Mouse (Mus musculus): Measurements from ENCODE around the gene Fbxo46.

DNA sequence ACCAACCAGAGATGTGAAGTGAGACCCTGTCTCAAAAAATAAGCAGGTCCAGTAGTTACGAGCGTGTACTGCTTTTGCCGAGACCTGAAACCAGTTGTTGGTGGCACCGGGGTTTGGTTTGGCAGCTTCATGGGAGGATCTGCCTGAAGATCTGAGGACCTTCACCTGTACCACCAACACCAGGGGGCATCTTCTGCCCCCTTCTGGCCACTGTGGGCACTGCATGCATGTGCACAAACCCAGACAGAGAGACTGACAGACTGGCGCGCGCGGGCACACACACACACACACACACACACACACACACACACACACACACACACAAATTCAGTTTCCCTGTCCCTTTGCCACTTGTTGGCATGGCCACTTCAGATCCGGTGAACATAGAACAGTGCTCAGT is 46.2 kb upstream of the Fbxo46 start:
- TF ChIP-seq FLI1 (IDR thresholded peaks at IDR 0.05; ENCODE audit: low read length) (no peak), GATA1 (IDR thresholded peaks at IDR 0.05; ENCODE audit: borderline replicate concordance, low read length) (no peak)

Data from megakaryocyte, embryonic 14.5 days (primary cell).